ENCODE assay signal across 22 mouse cellular contexts in genomic region chr4:154521881-154522676, GRCm38 (mm10).
DNase-seq lines count a peak whose midpoint lies in the region; ATAC-seq lines count a peak whose summit lies in the region.
"Had no signal": no experiment of that assay in that cellular context is flagged by ENCODE, and none has a peak within 500 bp of the region (broad histone marks: within the 10 kb centered on the region; RNA-seq: fewer than 3 reads in every experiment).

No protein-coding gene starts in this region.

- no peak for DNase-seq in heart, adult 11 months
- no peak for DNase-seq in lung, postnatal 14 days
- DNase-seq in lung, postnatal 10 days = peak; percentile 25
- DNase-seq in hindbrain, embryonic 11.5 days (ENCODE audit: low spot score) = no peak
- DNase-seq: adrenal gland, postnatal 25 days; cerebellum, adult 9-10 months; forebrain, postnatal 0 days; gastrocnemius, postnatal 14 days; kidney, adult 2 months; kidney, postnatal 10 days; left cerebral cortex, postnatal 4 days; liver; thymus, postnatal 25 days had no signal

- H3K27ac ChIP-seq in heart, embryonic 11.5 days (ENCODE audit: low read depth, low read length) = no peak overlapping the region
- peak overlapping the region; percentile 38; the same call in 1 of the 2 replicates for H3K27ac ChIP-seq in lung, embryonic 15.5 days
- H3K27ac ChIP-seq in hindbrain, embryonic 11.5 days (ENCODE audit: low read depth, low read length) = no peak overlapping the region
- H3K27ac ChIP-seq: embryonic facial prominence, embryonic 15.5 days; hindbrain, embryonic 15.5 days; liver, embryonic 15.5 days; midbrain, embryonic 10.5 days had no signal

- 0 out of 2 replicates have a peak overlapping the region, but pooled peaks have one; percentile 8 for H3K9ac ChIP-seq in heart, embryonic 11.5 days (ENCODE audit: low read depth, low read length)
- no peak overlapping the region for H3K9ac ChIP-seq in lung, embryonic 15.5 days
- H3K9ac ChIP-seq in hindbrain, embryonic 11.5 days (ENCODE audit: low read depth, low read length) = no peak overlapping the region
- H3K9ac ChIP-seq: embryonic facial prominence, embryonic 15.5 days; forebrain, postnatal 0 days; hindbrain, embryonic 15.5 days; liver, embryonic 15.5 days had no signal

- H3K4me1 ChIP-seq in heart, embryonic 11.5 days (ENCODE audit: control insufficient read depth, insufficient read depth, low read length) = peaks cover 32% of the 10 kb centered on the region
- H3K4me1 ChIP-seq in lung, embryonic 15.5 days = peaks cover 22% of the 10 kb centered on the region
- no peaks in the 10 kb centered on the region for H3K4me1 ChIP-seq in hindbrain, embryonic 11.5 days (replicated peaks; ENCODE audit: control insufficient read depth, insufficient read depth, low read length)
- H3K4me1 ChIP-seq: embryonic facial prominence, embryonic 15.5 days; hindbrain, embryonic 15.5 days had no signal

- H3K36me3 ChIP-seq in heart, embryonic 11.5 days (ENCODE audit: control insufficient read depth, insufficient read depth, low read length) = no peaks in the 10 kb centered on the region
- no peaks in the 10 kb centered on the region for H3K36me3 ChIP-seq in lung, embryonic 15.5 days
- no peaks in the 10 kb centered on the region for H3K36me3 ChIP-seq in hindbrain, embryonic 11.5 days (ENCODE audit: control insufficient read depth, insufficient read depth, low read length)
- H3K36me3 ChIP-seq: embryonic facial prominence, embryonic 15.5 days; hindbrain, embryonic 15.5 days; liver, embryonic 15.5 days; midbrain, embryonic 10.5 days had no signal

- ATAC-seq in heart, embryonic 11.5 days (replicated peaks; ENCODE audit: insufficient number of reproducible peaks, low FRiP score, low TSS enrichment) = no peak
- ATAC-seq in lung, embryonic 15.5 days (ENCODE audit: borderline replicate concordance, extremely low read depth, low FRiP score, low TSS enrichment) = no peak
- no peak for ATAC-seq in granulocyte monocyte progenitor cell, adult 5-6 weeks (replicated peaks; ENCODE audit: poor library complexity, severe bottlenecking)
- ATAC-seq in hindbrain, embryonic 11.5 days (ENCODE audit: low FRiP score) = no peak
- ATAC-seq: forebrain, postnatal 0 days; midbrain, embryonic 16.5 days had no signal

- peaks cover 4% of the 10 kb centered on the region; the same call in 1 of the 2 replicates for H3K27me3 ChIP-seq in heart, embryonic 11.5 days (ENCODE audit: control insufficient read depth, insufficient read depth, low read length)
- no peaks in the 10 kb centered on the region for H3K27me3 ChIP-seq in lung, embryonic 15.5 days
- H3K27me3 ChIP-seq in hindbrain, embryonic 11.5 days (ENCODE audit: control insufficient read depth, insufficient read depth, low read length) = peaks cover 8% of the 10 kb centered on the region; the same call in 1 of the 2 replicates
- H3K27me3 ChIP-seq: embryonic facial prominence, embryonic 15.5 days; liver, embryonic 15.5 days had no signal

- H3K4me3 ChIP-seq in heart, embryonic 11.5 days (ENCODE audit: low read depth, low read length) = no peak overlapping the region
- H3K4me3 ChIP-seq in lung, embryonic 15.5 days = no peak overlapping the region
- no peak overlapping the region for H3K4me3 ChIP-seq in hindbrain, embryonic 11.5 days (ENCODE audit: low read depth, low read length)
- H3K4me3 ChIP-seq: embryonic facial prominence, embryonic 15.5 days; hindbrain, embryonic 15.5 days; liver, embryonic 15.5 days; midbrain, embryonic 10.5 days; myocyte had no signal

- WGBS in heart, embryonic 11.5 days (ENCODE audit: insufficient replicate concordance) = 81% methylated on average over 7 of the region's 7 CpGs
- 70% methylated on average over 7 of the region's 7 CpGs for WGBS in lung, embryonic 15.5 days
- WGBS in hindbrain, embryonic 11.5 days = 91% methylated on average over 7 of the region's 7 CpGs

- no peak overlapping the region for H3K4me2 ChIP-seq in heart, embryonic 11.5 days
- H3K4me2 ChIP-seq in lung, embryonic 15.5 days = no peak overlapping the region
- no peak overlapping the region for H3K4me2 ChIP-seq in hindbrain, embryonic 11.5 days (replicated peaks; ENCODE audit: low read depth, low read length)
- H3K4me2 ChIP-seq: embryonic facial prominence, embryonic 15.5 days; hindbrain, embryonic 15.5 days; liver, embryonic 15.5 days had no signal

- no peaks in the 10 kb centered on the region for H3K9me3 ChIP-seq in heart, embryonic 11.5 days (replicated peaks; ENCODE audit: control insufficient read depth, low read length)
- H3K9me3 ChIP-seq in lung, embryonic 15.5 days = no peaks in the 10 kb centered on the region
- no peaks in the 10 kb centered on the region for H3K9me3 ChIP-seq in hindbrain, embryonic 11.5 days (ENCODE audit: control insufficient read depth, low read length)
- H3K9me3 ChIP-seq: embryonic facial prominence, embryonic 15.5 days; hindbrain, embryonic 15.5 days; liver, embryonic 15.5 days; midbrain, embryonic 10.5 days had no signal
